Mouse (Mus musculus): ENCODE results near the gene Asap3.

The Asap3 gene

GRCm38 (mm10) chr4:136180408-136181330 lies 25.5 kb upstream of the Asap3 start:
- no peak for DNase-seq (ENCODE audit: low read depth, low spot score)

- no peak for DNase-seq (ENCODE audit: low read depth, low spot score)
Measured at GRCm38 (mm10) chr4:136181367-136181766, 24.8 kb upstream of the Asap3 start.

- DNase-seq (ENCODE audit: low read depth, low spot score) = peak; percentile 90
Measured at GRCm38 (mm10) chr4:136185375-136185774, 20.8 kb upstream of the Asap3 start.

GRCm38 (mm10) chr4:136186315-136186714 lies 19.9 kb upstream of the Asap3 start:
- no peak for DNase-seq (ENCODE audit: low read depth, low spot score)

GRCm38 (mm10) chr4:136186739-136187472 lies 19.3 kb upstream of the Asap3 start:
- no peak for DNase-seq (ENCODE audit: low read depth, low spot score)

GRCm38 (mm10) chr4:136188973-136189737 lies 17.0 kb upstream of the Asap3 start:
- DNase-seq (ENCODE audit: low read depth, low spot score) = no peak

GRCm38 (mm10) chr4:136189912-136190311 lies 16.3 kb upstream of the Asap3 start:
- DNase-seq (ENCODE audit: low read depth, low spot score) = peak; percentile 31

- no peak for DNase-seq (ENCODE audit: low read depth, low spot score)
Measured at GRCm38 (mm10) chr4:136193571-136193970, 12.6 kb upstream of the Asap3 start.

GRCm38 (mm10) chr4:136195029-136195428 lies 11.1 kb upstream of the Asap3 start:
- no peak for DNase-seq (ENCODE audit: low read depth, low spot score)

GRCm38 (mm10) chr4:136195629-136196028 lies 10.5 kb upstream of the Asap3 start:
- no peak for DNase-seq (ENCODE audit: low read depth, low spot score)

- no peak for DNase-seq (ENCODE audit: low read depth, low spot score)
Measured at GRCm38 (mm10) chr4:136196201-136196600, 10.0 kb upstream of the Asap3 start.

GRCm38 (mm10) chr4:136198846-136199245 lies 7.3 kb upstream of the Asap3 start:
- no peak for DNase-seq (ENCODE audit: low read depth, low spot score)

GRCm38 (mm10) chr4:136199562-136200292 lies 6.4 kb upstream of the Asap3 start:
- DNase-seq (ENCODE audit: low read depth, low spot score) = peak; percentile 82

GRCm38 (mm10) chr4:136202509-136202908 lies 3.7 kb upstream of the Asap3 start:
- DNase-seq (ENCODE audit: low read depth, low spot score) = peak; percentile 78

GRCm38 (mm10) chr4:136204775-136205174 lies 1.4 kb upstream of the Asap3 start:
- DNase-seq (ENCODE audit: low read depth, low spot score) = no peak

- peak; percentile 52 for DNase-seq (ENCODE audit: low read depth, low spot score)
Measured at GRCm38 (mm10) chr4:136206943-136207342, 778 bp downstream of the Asap3 start.

GRCm38 (mm10) chr4:136210931-136211330 lies 4.8 kb downstream of the Asap3 start:
- peak; percentile 84 for DNase-seq (ENCODE audit: low read depth, low spot score)

- no peak for DNase-seq (ENCODE audit: low read depth, low spot score)
Measured at GRCm38 (mm10) chr4:136213629-136214028, 7.5 kb downstream of the Asap3 start.

GRCm38 (mm10) chr4:136214828-136215227 lies 8.7 kb downstream of the Asap3 start:
- no peak for DNase-seq (ENCODE audit: low read depth, low spot score)

GRCm38 (mm10) chr4:136215576-136215975 lies 9.4 kb downstream of the Asap3 start:
- no peak for DNase-seq (ENCODE audit: low read depth, low spot score)

GRCm38 (mm10) chr4:136217063-136217462 lies 10.9 kb downstream of the Asap3 start:
- DNase-seq (ENCODE audit: low read depth, low spot score) = no peak
